Mouse (Mus musculus): ENCODE results near the gene Tiam1.

Gene Tiam1

GRCm38 (mm10) chr16:89773657-89774552 lies 369.7 kb downstream of the Tiam1 start:
- peak; percentile 85 for DNase-seq

DNA sequence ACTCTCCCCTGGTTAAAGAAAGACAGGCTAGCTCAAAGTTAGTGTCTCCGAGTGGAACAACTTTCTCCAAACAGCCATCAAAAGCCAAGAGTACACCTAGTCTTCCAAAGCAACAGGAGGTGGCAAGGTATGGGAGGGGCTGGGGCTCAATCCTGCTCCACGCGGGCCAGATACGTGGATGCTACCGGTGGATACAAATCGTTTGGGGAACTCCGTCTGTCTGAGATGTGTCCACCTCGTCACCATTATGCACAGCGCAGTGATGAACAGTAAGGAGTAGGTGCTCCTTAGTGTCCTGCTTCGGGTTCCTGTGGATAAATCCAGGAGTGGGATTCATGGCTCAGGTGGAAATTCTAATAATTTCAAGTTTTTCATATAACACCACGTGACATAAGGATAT lies 377.6 kb downstream of the Tiam1 start:
- DNase-seq = no peak

- no peak for DNase-seq
These were observed 378.1 kb downstream of the Tiam1 start for GRCm38 (mm10) chr16:89765470-89765869.

DNA sequence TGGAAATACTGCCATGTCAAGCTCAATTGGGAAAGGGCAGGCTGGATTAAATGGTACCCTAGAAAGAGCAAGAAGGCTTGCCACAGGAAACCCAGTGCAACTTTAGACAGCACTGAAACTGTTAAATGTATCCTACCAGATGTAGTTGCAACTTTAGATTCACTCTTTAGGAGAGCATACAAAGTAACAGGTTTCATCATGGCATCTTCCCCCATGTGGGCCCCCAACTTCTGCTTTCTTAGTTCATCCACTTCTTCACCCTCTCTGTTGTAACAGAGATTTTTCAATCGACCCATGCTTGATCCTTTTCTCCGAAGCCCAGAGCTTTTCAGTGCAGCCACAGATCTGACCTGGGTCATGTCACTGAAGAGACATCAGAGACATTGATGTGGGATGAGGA lies 379.8 kb downstream of the Tiam1 start:
- no peak for DNase-seq

- DNase-seq = no peak
These were observed 381.0 kb downstream of the Tiam1 start for GRCm38 (mm10) chr16:89762523-89762922.

GRCm38 (mm10) chr16:89762096-89762495 lies 381.5 kb downstream of the Tiam1 start:
- no peak for DNase-seq

GRCm38 (mm10) chr16:89757384-89757783 lies 386.2 kb downstream of the Tiam1 start:
- no peak for DNase-seq

- no peak for DNase-seq
These were observed 388.9 kb downstream of the Tiam1 start for GRCm38 (mm10) chr16:89754709-89755108.

DNA sequence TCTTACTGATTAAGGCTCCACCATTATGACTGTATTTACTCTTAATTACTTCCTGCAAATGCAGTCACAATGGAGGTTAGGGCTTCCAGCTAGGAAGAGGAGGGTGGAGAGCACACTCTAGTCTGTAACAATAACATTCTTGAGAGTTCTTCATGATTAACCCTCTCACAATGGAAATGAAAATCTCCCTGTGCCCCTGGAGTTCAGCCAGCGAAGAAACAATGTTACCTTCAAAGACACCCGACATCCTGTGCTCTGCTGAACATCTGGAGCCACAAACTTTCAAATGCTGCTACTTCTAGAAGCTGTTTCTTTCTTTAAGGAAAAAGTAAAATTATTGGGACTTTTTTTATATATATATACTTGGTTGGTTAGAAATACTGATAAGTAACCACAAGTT lies 395.7 kb downstream of the Tiam1 start:
- no peak for DNase-seq

GRCm38 (mm10) chr16:89739559-89739958 lies 404.0 kb downstream of the Tiam1 start:
- no peak for DNase-seq

DNA sequence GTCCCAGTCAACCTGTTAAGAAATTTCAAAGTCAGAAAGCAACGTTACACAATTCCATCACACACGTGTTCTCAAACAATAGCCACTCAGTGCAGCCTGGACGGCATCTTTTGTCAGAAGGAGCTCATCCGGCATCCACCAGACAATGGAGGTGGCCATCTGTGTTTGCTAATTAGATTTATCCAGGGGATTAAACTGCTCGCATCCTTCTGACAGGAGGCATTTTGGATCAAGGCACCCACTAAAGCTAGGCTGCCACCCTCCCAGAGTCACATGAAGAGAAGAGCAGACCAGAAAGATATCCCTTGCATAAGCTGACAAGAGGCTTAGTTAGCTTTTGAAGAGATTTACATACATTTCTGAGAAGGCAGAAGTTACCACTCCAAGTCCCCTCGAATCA lies 404.6 kb downstream of the Tiam1 start:
- DNase-seq = no peak
